Mouse (Mus musculus): ENCODE data around the gene Nbeal2.
"Not testable (repeated sequence)": the region's sequence is repeated elsewhere in the genome, so short reads cannot be mapped to it uniquely, and the experiment has no call there.

The Nbeal2 gene

DNA sequence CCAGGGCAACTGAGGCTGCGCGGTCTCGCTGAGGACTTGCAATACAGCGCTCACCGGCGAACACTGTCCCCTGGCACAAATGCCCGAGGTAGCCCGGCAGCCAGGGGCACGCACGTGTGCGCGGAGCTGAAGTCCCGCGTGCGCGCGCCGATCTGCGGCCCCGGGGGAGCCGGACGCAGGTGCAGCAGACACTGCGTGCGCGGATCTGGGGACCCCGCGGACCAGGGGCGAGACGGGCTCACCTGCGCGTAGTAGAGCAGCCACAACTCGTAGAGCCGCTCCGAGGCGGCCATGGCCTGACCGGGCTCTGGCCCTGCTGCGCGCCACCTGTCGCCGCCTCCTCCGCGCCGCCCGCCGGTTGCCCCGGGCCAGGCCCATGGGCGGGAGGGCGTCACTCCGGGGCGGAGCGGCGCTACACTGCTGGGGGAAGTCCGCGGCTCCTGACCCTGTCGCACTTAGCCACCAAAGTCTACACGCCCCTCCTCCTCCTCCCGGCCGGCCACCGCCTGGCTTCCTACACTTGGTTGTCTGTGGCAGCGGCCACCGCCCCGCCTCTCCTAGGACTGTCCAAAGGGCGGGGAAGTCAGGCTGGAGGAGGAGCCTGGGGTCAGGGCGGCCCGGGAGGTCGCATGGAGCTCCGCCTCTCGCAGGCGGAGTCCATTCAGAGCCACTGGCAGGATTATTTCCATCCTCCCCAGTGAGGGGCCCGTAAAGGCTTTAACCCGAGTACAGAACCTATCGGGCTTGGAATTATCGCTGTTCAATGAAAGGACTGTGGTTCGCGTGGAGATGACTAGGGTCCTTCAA is at the start of gene Nbeal2:
Gene Nbeal2 (minus strand): TSS at position 507 of the 807 bp plus-strand sequence.
- peak; percentile 69 for DNase-seq (ENCODE audit: low spot score)

DNA sequence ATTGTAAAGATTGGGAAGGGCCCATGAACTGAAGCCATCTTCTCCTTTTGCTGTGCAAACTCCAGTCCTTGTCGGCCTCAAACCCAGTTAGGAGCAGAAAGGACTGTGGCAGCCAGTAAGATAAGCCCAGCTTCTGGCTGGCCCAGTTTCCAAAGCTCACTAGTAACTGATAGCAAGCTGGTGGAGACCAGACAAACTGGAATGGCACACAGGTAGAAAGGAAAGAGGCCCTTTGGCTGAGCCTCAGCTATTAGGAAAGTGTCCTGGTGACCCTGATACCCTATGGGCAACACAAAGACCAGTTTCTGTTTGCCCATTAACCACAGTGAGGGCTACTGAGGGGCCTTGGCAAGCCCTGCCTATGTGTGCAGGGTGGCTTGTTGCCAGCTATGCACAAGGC is 48.9 kb upstream of the Nbeal2 start:
- DNase-seq (ENCODE audit: low spot score), result no peak

GRCm38 (mm10) chr9:110701114-110702032 is 47.4 kb upstream of the Nbeal2 start:
- DNase-seq (ENCODE audit: low spot score), result no peak

GRCm38 (mm10) chr9:110699574-110699973 is 45.6 kb upstream of the Nbeal2 start:
- DNase-seq (ENCODE audit: low spot score), result no peak

- no peak for DNase-seq (ENCODE audit: low spot score)
Measured at GRCm38 (mm10) chr9:110697465-110697864, 43.5 kb upstream of the Nbeal2 start.

DNA sequence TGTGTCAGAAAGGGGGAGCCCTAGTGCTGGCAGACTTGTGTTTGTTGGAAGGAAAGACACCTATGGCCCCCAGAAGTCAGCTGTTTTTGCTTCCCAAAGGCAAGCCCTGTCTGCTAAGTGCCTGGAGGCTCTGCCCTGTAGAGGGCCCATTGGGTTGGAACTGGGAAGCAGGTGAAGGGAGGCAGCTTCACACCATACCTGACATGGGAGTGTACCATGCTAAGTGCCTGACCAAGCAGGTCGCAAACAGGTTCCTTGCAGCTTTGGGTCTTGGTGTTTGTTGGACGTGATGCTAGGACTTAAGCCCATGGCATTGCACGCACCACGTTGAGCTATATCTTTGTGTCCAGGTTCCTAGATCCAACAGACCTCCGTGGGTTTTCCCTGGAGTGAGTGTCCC is 42.5 kb upstream of the Nbeal2 start:
- no peak for DNase-seq (ENCODE audit: low spot score)

DNA sequence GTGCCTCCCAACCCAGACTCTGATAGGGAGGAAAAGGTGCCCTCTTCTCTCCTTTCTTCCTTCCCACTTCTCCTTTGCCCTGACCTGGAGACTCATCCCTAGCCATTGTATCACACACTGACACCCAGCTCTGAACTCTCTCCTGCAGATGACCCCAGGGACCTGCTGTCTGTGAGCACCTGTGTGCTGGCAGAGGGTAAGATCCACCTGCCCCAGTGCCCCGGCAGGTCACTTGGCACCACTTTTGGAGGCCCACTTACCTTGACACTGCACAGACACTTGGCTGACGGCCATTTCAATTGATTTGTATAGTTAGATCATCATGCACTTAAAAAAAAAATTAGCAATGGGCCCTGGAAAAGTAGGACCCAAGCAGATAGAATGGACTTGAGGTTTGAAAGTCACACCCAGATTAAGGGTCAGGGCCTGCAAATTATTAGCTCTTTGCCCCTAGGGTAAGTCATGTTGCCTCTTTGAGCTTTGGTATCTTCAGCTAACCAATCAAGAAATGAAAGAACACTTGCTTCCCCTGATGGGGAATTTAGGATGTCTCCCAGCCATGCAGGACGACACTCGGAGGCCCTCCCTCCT is 41.3 kb upstream of the Nbeal2 start:
- no peak for DNase-seq (ENCODE audit: low spot score)

GRCm38 (mm10) chr9:110689261-110689779 is 35.4 kb upstream of the Nbeal2 start:
- DNase-seq (ENCODE audit: low spot score), result no peak

GRCm38 (mm10) chr9:110687846-110688245 is 33.9 kb upstream of the Nbeal2 start:
- no peak for DNase-seq (ENCODE audit: low spot score)

GRCm38 (mm10) chr9:110687061-110687460 is 33.1 kb upstream of the Nbeal2 start:
- no peak for DNase-seq (ENCODE audit: low spot score)

DNA sequence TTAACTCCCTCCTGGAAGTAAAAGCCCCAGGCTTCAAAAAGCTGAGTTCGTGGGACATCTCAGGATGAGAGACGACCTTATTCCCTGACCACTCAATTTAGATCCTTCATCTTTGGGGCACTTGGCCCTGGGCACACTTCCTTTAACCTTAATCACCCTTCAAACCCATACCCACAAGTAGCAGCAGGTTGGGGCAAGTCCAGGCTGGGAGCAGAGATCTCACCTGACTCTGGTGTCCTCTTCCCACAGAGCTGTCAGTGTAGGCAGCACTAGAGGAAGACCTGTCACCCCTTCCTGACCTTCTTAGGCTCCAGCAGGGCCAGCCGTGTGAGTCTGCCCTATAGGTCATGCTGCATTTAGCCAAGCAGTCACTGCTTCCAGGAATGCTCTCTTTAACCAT is 32.5 kb upstream of the Nbeal2 start:
- no peak for DNase-seq (ENCODE audit: low spot score)

GRCm38 (mm10) chr9:110685591-110685990 is 31.6 kb upstream of the Nbeal2 start:
- no peak for DNase-seq (ENCODE audit: low spot score)

DNA sequence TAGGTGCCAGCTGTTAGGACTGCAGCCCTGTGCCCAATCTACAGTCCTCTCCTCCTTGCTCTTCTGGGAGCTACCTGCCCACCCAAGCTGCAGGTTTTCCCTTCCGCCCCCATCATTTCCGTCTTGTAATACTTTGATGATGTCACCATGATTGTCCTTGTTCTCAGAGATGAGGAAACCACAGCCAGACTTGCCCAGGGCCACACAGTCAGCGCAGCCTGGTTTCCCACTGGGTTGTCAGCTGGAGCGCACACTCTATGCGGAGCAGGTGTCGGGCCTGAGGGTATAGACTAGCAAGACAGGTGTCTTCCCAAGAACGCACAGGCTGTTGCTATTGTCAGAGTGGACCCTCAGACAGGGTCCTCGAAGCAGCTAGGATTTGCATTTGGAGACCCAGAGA is 31.2 kb upstream of the Nbeal2 start:
- no peak for DNase-seq (ENCODE audit: low spot score)

- no peak for DNase-seq (ENCODE audit: low spot score)
Measured at GRCm38 (mm10) chr9:110684100-110684831, 30.3 kb upstream of the Nbeal2 start.

- DNase-seq (ENCODE audit: low spot score), result no peak
Measured at GRCm38 (mm10) chr9:110683574-110684099, 29.7 kb upstream of the Nbeal2 start.

GRCm38 (mm10) chr9:110682697-110683096 is 28.7 kb upstream of the Nbeal2 start:
- DNase-seq (ENCODE audit: low spot score), result not testable (repeated sequence)

- DNase-seq (ENCODE audit: low spot score), result no peak
Measured at GRCm38 (mm10) chr9:110682255-110682654, 28.3 kb upstream of the Nbeal2 start.

- no peak for DNase-seq (ENCODE audit: low spot score)
Measured at GRCm38 (mm10) chr9:110681817-110682216, 27.9 kb upstream of the Nbeal2 start.

DNA sequence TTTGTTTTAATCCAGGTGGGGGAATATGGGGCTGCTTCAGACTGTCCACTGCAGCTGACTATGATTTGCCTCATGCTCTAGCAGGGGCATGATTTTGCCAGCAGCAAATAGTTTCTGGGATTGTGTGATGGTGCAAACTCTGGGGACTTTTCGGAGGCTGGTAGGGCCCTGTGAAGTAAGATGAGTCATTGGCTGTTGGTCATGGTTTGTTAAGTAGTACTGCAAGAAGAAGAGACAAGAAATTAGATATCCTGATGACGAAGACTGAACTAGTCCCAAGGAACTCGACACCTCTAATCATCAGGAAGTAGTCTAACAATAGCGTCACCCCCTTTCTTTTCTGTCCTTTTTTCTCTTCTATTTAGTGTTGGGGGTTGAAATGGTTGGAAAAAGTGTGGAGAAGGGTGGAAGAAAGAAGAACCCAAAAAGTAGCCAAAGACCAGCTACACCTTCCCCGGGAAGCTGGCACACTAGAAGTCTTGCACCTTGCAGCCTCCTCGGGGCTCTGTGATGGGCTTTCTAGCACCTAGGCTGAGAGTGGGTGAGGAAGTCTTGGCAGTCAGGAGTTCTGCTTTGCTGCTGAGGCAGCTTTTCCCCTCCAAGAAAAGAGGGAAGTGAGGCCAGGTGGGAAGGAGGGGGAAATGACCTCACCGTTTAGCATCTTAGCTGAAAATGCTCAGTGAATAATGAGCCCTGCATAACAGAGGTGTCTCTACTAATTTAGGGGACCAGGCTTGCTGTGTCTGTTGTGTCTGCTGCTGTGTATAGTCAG is 27.0 kb upstream of the Nbeal2 start:
- no peak for DNase-seq (ENCODE audit: low spot score)

- no peak for DNase-seq (ENCODE audit: low spot score)
Measured at GRCm38 (mm10) chr9:110678886-110679285, 24.9 kb upstream of the Nbeal2 start.

- DNase-seq (ENCODE audit: low spot score), result no peak
Measured at GRCm38 (mm10) chr9:110676492-110676911, 22.5 kb upstream of the Nbeal2 start.

Data from ovary, postnatal 10 days (tissue).